Mouse (Mus musculus) liver, postnatal 0 days (tissue): ENCODE measurements at regions not wholly inside any gene's neighbourhood (a gene's known extent, or its start where the extent isn't known, plus 50 kb on each side); places are given as distances from the start of the nearest gene placed in this dataset.

Experiments used
- ATAC-seq: fragments of 200-750 bp; cut with Nextera tagmentation; 2 replicates; pipeline ENCODE4 v1.8.0; 2017; ENCODE audit warnings: mild to moderate bottlenecking, moderate library complexity
- DNase-seq: peaks from one replicate; pipeline ENCODE4 v3.0.0-alpha.2; 2016
- H3K27ac ChIP-seq: fragments of 300-500 bp; sonication (generic); 2 replicates; pipeline ENCODE4 v1.5.1; 2014; ENCODE audit warnings: antibody characterized with exemption, moderate library complexity, mild to moderate bottlenecking, low read depth
- H3K27me3 ChIP-seq: fragments of 300-500 bp; sonication (generic); 2 replicates; pipeline ENCODE4 v1.6.1; 2014; ENCODE audit warnings: low read length, control low read depth, mixed read lengths; ENCODE audit not compliant: insufficient read depth
- H3K36me3 ChIP-seq: fragments of 300-500 bp; sonication (generic); replicated peaks from 2 replicates; pipeline ENCODE4 v1.6.1; 2014; ENCODE audit warnings: mild to moderate bottlenecking, control low read depth, low read length, moderate library complexity, mixed read lengths; ENCODE audit not compliant: insufficient read depth
- H3K4me1 ChIP-seq: fragments of 300-500 bp; sonication (generic); 2 replicates; pipeline ENCODE4 v1.6.1; 2014; ENCODE audit warnings: antibody characterized with exemption, mild to moderate bottlenecking, control low read depth; ENCODE audit not compliant: insufficient read depth
- H3K4me2 ChIP-seq: fragments of 300-500 bp; sonication (generic); 2 replicates; pipeline ENCODE4 v1.6.1; 2014; ENCODE audit warnings: low read depth, mild to moderate bottlenecking, low read length, moderate library complexity, mixed read lengths
- H3K4me3 ChIP-seq: fragments of 300-500 bp; sonication (generic); 2 replicates; pipeline ENCODE4 v1.5.1; 2014; ENCODE audit warnings: low read depth, low read length
- H3K9ac ChIP-seq: fragments of 300-500 bp; sonication (generic); replicated peaks from 2 replicates; pipeline ENCODE4 v1.6.1; 2014; ENCODE audit warnings: mild to moderate bottlenecking, moderate library complexity
- H3K9me3 ChIP-seq: fragments of 300-500 bp; sonication (generic); 2 replicates; pipeline ENCODE4 v1.6.1; 2016; ENCODE audit warnings: mild to moderate bottlenecking, control low read depth, low read length, mixed read lengths
- CTCF ChIP-seq: sonication (generic); IDR thresholded peaks from 2 replicates; pipeline ENCODE4 v1.5.1; 2016; ENCODE audit warnings: antibody characterized with exemption, low read depth
- EP300 ChIP-seq: IDR thresholded peaks from 2 replicates; pipeline ENCODE4 v1.6.1; 2016; ENCODE audit warnings: antibody characterized with exemption, low read depth, mild to moderate bottlenecking
- WGBS: fragments of 180-500 bp; shearing (Covaris S2); extraction: QIAGEN DNeasy Blood & Tissue Kit; methylation state at CpG from one replicate; pipeline ENCODE4 v1.1.7; 2014; ENCODE audit not compliant: insufficient replicate concordance; 5-methylcytosine and 5-hydroxymethylcytosine counted together

GRCm38 (mm10) chr6:93623541-93623940, 660.2 kb downstream of the Magi1 start:
- ATAC-seq (no peak), DNase-seq (no peak)
- Histone ChIP-seq H3K4me1 (no peaks in the 10 kb centered on the region), H3K36me3 (no peaks in the 10 kb centered on the region), H3K9ac (no peak overlapping the region), H3K27me3 (no peaks in the 10 kb centered on the region), H3K9me3 (no peaks in the 10 kb centered on the region), H3K4me3 (no peak overlapping the region), H3K4me2 (no peak overlapping the region), H3K27ac (no peak overlapping the region)
- no peak for TF ChIP-seq CTCF
- TF ChIP-seq EP300: no peak
- 68% methylated on average over 5 of the region's 5 CpGs for WGBS

DNA sequence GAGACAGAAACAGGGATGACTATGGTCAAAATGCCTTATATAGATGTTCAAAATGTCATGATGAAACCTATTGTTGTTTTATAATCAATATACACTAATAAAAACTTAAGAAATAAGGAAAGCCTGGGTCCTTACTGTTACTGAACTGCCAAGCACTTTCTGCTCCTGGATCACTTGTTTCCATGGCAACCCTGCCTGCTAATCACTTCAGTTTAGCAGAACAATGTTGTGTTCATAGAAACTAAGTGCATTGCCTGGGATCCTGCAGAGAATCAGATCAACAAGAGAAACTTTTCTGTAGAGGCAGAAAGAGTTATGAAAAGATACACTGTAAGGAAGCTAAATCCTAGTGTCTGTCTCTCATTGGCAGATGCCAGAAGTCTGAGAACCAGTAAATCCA, 666.8 kb downstream of the Magi1 start:
- TF ChIP-seq EP300 (no peak), CTCF (no peak)
- no peak overlapping the region for H3K27ac ChIP-seq
- no peak overlapping the region for H3K4me3 ChIP-seq
- ATAC-seq: no peak
- no peaks in the 10 kb centered on the region for H3K36me3 ChIP-seq
- H3K9me3 ChIP-seq: no peaks in the 10 kb centered on the region
- DNase-seq: no peak
- H3K4me1 ChIP-seq: no peaks in the 10 kb centered on the region
- no peaks in the 10 kb centered on the region for H3K27me3 ChIP-seq
- H3K9ac ChIP-seq: no peak overlapping the region
- H3K4me2 ChIP-seq: no peak overlapping the region

- DNase-seq: no peak
- Histone ChIP-seq H3K36me3 (no peaks in the 10 kb centered on the region), H3K9me3 (no peaks in the 10 kb centered on the region), H3K27ac (no peak overlapping the region), H3K27me3 (no peaks in the 10 kb centered on the region), H3K4me1 (no peaks in the 10 kb centered on the region), H3K4me3 (no peak overlapping the region), H3K9ac (no peak overlapping the region), H3K4me2 (no peak overlapping the region)
- ATAC-seq: no peak
- TF ChIP-seq EP300 (no peak), CTCF (no peak)
- WGBS: 70% methylated on average over 2 of the region's 2 CpGs
These were observed 657.1 kb upstream of the Adamts9 start for GRCm38 (mm10) chr6:93600376-93600775.

DNA sequence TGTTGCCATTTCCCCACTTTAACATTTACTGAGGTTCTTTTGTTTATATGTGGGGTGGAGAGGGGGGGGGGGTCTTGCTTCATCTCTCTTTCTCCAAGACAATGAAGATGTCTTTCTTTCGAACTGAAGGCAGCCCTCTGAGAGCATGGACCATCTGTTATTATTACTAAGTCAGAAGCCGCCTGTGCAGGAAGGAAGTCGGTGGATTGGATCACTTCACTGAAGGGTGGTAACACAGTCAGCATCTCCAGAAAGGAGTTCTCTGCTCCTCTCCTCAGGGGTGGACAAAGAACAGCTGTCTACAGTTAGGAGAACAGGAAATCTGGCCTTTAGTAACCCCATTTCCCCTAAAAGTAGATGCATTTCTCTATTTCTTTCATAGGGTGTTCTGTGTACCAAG, 656.1 kb upstream of the Adamts9 start:
- TF ChIP-seq EP300: no peak
- TF ChIP-seq CTCF: no peak
- DNase-seq (no peak), ATAC-seq (no peak)
- H3K27me3 ChIP-seq: no peaks in the 10 kb centered on the region
- H3K4me1 ChIP-seq: no peaks in the 10 kb centered on the region
- H3K9ac ChIP-seq: no peak overlapping the region
- 43% methylated on average over 3 of the region's 3 CpGs for WGBS
- H3K4me2 ChIP-seq: no peak overlapping the region
- no peak overlapping the region for H3K27ac ChIP-seq
- no peak overlapping the region for H3K4me3 ChIP-seq
- H3K36me3 ChIP-seq: no peaks in the 10 kb centered on the region
- H3K9me3 ChIP-seq: no peaks in the 10 kb centered on the region

GRCm38 (mm10) chr6:93589935-93590334, 646.6 kb upstream of the Adamts9 start:
- no peak for ATAC-seq
- Histone ChIP-seq H3K9me3 (no peaks in the 10 kb centered on the region), H3K4me2 (no peak overlapping the region), H3K27ac (no peak overlapping the region), H3K36me3 (no peaks in the 10 kb centered on the region), H3K27me3 (no peaks in the 10 kb centered on the region), H3K4me1 (no peaks in the 10 kb centered on the region), H3K4me3 (no peak overlapping the region), H3K9ac (no peak overlapping the region)
- DNase-seq: no peak
- 94% methylated on average over 2 of the region's 2 CpGs for WGBS
- TF ChIP-seq CTCF (no peak), EP300 (no peak)

DNA sequence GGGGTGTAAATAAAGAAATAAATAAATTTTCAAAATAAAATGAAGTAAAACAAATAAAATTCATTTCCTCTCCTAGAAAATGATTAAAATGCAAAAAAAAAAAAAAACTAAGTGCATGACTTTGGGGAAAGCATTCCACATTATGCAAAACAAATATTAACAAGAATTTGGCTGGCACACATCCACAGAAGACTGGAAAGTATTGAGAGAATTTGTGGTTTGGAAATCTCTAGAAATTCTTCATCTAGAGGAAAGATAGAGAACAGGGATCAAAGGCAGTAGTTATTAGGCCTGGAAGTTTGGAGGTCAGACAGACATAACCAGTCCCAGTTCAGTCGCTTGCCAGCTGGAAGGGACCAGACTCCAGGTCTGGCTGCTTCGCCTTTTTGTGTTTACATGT, 643.6 kb upstream of the Adamts9 start:
- Histone ChIP-seq H3K4me1 (no peaks in the 10 kb centered on the region), H3K4me3 (no peak overlapping the region), H3K4me2 (no peak overlapping the region), H3K9me3 (no peaks in the 10 kb centered on the region), H3K27ac (no peak overlapping the region), H3K9ac (no peak overlapping the region), H3K36me3 (no peaks in the 10 kb centered on the region), H3K27me3 (no peaks in the 10 kb centered on the region)
- TF ChIP-seq CTCF (no peak), EP300 (no peak)
- WGBS: 81% methylated on average over 2 of the region's 2 CpGs
- ATAC-seq (no peak), DNase-seq (no peak)

- Histone ChIP-seq H3K27ac (no peak overlapping the region), H3K36me3 (no peaks in the 10 kb centered on the region), H3K9ac (no peak overlapping the region), H3K4me1 (no peaks in the 10 kb centered on the region), H3K4me2 (no peak overlapping the region), H3K9me3 (no peaks in the 10 kb centered on the region), H3K27me3 (no peaks in the 10 kb centered on the region), H3K4me3 (no peak overlapping the region)
- no peak for DNase-seq
- no peak for ATAC-seq
- 76% methylated on average over 7 of the region's 7 CpGs for WGBS
- TF ChIP-seq EP300: no peak
- no peak for TF ChIP-seq CTCF
These were observed 637.8 kb upstream of the Adamts9 start for GRCm38 (mm10) chr6:93581141-93581540.
